Mouse (Mus musculus): ENCODE data around the gene Tlcd2.

DNA sequence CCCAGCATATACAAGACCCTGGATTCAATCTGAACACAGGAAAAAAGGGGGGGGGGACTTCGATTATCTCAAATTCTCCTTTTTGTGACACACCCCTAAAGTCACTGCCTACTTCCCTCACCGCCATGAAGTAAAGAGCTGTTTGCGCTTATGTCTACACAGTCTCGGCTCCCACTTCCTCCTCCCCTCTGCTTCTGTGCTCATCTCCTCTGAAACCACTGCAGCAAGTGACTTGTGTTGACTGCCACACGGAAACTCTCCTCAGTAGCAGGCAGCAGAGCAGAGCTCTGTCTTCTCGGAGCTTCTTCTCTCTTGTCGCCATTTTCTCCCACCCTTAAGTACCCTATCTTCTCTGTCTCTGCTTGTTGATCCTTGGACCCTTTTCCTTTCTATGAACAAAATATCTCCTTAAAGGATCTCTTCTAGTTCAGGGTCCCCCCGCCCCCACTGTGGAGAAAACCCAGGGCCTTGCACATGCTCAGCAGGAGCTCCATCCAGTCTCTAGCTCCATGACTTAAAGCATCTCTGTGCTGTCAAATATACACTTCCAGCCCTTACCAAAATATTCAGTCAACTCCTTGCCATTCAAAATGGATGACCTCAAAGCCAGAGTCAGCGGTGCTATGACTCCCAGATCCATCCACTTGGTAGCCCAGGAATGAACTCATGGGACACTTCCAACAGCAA lies 32.4 kb upstream of the Tlcd2 start:
- TF ChIP-seq POLR2A (IDR thresholded peaks at IDR 0.05; ENCODE audit: low read depth, low read length) (peak; percentile 14; the same call in 1 of the 2 replicates), CTCF (IDR thresholded peaks at IDR 0.05; ENCODE audit: extremely low read depth, insufficient read length, insufficient replicate concordance, low read depth, low read length) (no peak)

Data from small intestine, adult 2 months (tissue).